Mouse (Mus musculus) neural tube, postnatal 0 days (tissue): ENCODE data around the gene Rnf187. TPM values are rescaled to one million over a fixed set of nuclear protein-coding genes. Genes with fewer than 3 reads are reported as not detected.

Experiments used
- microRNA-seq: library from miRNA; unstranded; fragments of <30 nt; microRNA quantifications from one replicate; pipeline ENCODE4, GENCODE M21; 2016
- polyA plus RNA-seq: library from polyadenylated mRNA; unstranded; fragments of >200 nt; fragmentation: Nextera tagmentation; extraction: Ambion mirVana; gene quantifications from 2 replicates; pipeline ENCODE4 v1.2.1, GENCODE M21; 2015

Gene Rnf187
- polyA plus RNA-seq: 689 and 707 TPM in 2 replicates

GRCm38 (mm10) chr11:58938322-58939087 is at the start of gene Rnf187:
Gene Rnf187, minus strand, starts transcription at chr11:58938916.

GRCm38 (mm10) chr11:58978027-58978705 is 39.5 kb upstream of the Rnf187 start, which contains the start of gene Trim11:
Gene Trim11, plus strand, starts transcription at chr11:58978093.

GRCm38 (mm10) chr11:58954420-58955142 is 15.9 kb upstream of the Rnf187 start, which contains the start of the genes Hist3h2a and Trim17:
Gene Hist3h2a, plus strand, starts transcription at chr11:58954685.
Gene Trim17, plus strand, starts transcription at chr11:58954685.

GRCm38 (mm10) chr11:58948542-58949479 is 10.1 kb upstream of the Rnf187 start, which contains the start of gene Hist3h2ba:
Gene Hist3h2ba, plus strand, starts transcription at chr11:58948920.

GRCm38 (mm10) chr11:58917745-58918366 is 20.9 kb downstream of the Rnf187 start, which contains the start of gene Btnl10:
Gene Btnl10, plus strand, starts transcription at chr11:58917908.

GRCm38 (mm10) chr11:58903511-58904409 is 35.0 kb downstream of the Rnf187 start, which contains the start of gene Zfp39:
Gene Zfp39, minus strand, starts transcription at chr11:58904225.

Small RNA genes within 50 kb of the gene (microRNA-seq; reads per million reads assigned to microRNA genes)
- not detected for gene Gm44313

Other genes with a start within 250 kb of the Rnf187 start
- gene Olfr319, start 239.8 kb downstream of the Rnf187 start, polyA plus RNA-seq: not detected in 2 replicates
- gene Olfr318, start 214.9 kb downstream of the Rnf187 start, polyA plus RNA-seq: not detected in 2 replicates
- not detected in 2 replicates for gene Olfr317, start 199.7 kb downstream of the Rnf187 start, polyA plus RNA-seq
- not detected in 2 replicates for gene Olfr316, start 186.2 kb downstream of the Rnf187 start, polyA plus RNA-seq
- not detected in 2 replicates for gene Olfr315, start 165.7 kb downstream of the Rnf187 start, polyA plus RNA-seq
- gene Olfr314, start 156.0 kb downstream of the Rnf187 start, polyA plus RNA-seq: not detected in 2 replicates
- 15.4 and 16.6 TPM in 2 replicates for gene Fam183b, start 137.0 kb downstream of the Rnf187 start, polyA plus RNA-seq
- not detected in 2 replicates for gene Olfr313, start 123.9 kb downstream of the Rnf187 start, polyA plus RNA-seq
- not detected in 2 replicates for gene Olfr312, start 109.7 kb downstream of the Rnf187 start, polyA plus RNA-seq
- gene Olfr311, start 99.7 kb downstream of the Rnf187 start, polyA plus RNA-seq: not detected in 2 replicates
- gene Gm12258, start 91.8 kb downstream of the Rnf187 start, polyA plus RNA-seq: 10.6 and 13.8 TPM in 2 replicates
- gene 2810021J22Rik, start 71.7 kb downstream of the Rnf187 start, polyA plus RNA-seq: 8.7 and 8.9 TPM in 2 replicates
- 4.1 and 5.5 TPM in 2 replicates for gene Zfp39, start 34.7 kb downstream of the Rnf187 start, polyA plus RNA-seq
- not detected in 2 replicates for gene Btnl10, start 21.0 kb downstream of the Rnf187 start, polyA plus RNA-seq
- gene Hist3h2ba, start 10.0 kb upstream of the Rnf187 start, polyA plus RNA-seq: 79.4 and 87.2 TPM in 2 replicates
- gene Hist3h2a, start 15.8 kb upstream of the Rnf187 start, polyA plus RNA-seq: 40.8 and 43.4 TPM in 2 replicates
- 0.48 and 0.62 TPM in 2 replicates for gene Trim17, start 15.8 kb upstream of the Rnf187 start, polyA plus RNA-seq
- 16.3 and 17.6 TPM in 2 replicates for gene Trim11, start 39.2 kb upstream of the Rnf187 start, polyA plus RNA-seq
- gene Obscn, start 197.5 kb upstream of the Rnf187 start, polyA plus RNA-seq: 0.27 and 0.68 TPM in 2 replicates
- gene Iba57, start 224.8 kb upstream of the Rnf187 start, polyA plus RNA-seq: 6.6 and 7.1 TPM in 2 replicates
- gene Gjc2, start 244.3 kb upstream of the Rnf187 start, polyA plus RNA-seq: 0.55 and 1.5 TPM in 2 replicates